Mouse (Mus musculus) layer of hippocampus, adult 11-12 months (tissue): ENCODE data around the gene Afmid.

Experiments used
- DNase-seq: peaks from one replicate; pipeline ENCODE4 v3.0.0; 2022; ENCODE audit warnings: low spot score

Afmid gene

DNA sequence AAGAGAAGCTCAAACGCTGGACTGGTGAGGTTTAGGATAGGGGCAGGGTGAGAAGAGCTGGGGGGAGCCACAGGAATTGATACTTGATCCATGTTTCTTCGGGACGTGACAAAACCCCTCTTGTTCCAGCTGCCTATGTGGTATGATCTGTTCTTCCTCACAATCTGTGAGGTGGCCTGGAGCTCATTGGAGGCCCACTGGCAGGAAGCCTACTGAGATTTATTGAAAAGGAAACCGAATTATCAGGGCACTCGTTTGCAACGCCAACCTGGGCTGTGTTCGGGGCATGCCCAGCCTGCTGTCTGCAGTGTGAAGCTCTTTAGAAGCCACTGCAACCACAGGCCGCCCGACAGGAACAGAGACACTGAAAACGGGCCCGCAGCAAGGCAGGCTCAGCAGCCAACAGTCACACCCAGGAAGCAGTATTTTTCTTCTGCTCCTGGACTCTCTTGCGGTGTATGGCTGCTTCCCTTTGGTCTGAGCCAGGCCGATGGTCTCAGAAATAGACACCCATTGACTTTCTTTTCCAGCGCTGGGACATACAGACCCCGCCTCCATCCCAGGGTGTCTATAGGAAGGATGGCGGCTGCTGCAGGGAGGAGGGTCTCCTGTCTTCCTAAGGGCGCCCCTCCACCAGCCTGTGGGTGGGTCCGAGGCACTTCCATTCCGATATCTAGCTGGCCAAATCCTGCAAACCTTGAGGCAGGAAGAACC, 22.7 kb downstream of the Afmid start:
- peak; percentile 38 for DNase-seq

- DNase-seq, result peak; percentile 97
These were observed 23.4 kb downstream of the Afmid start, which contains the start of gene Birc5 for GRCm38 (mm10) chr11:117848985-117849671. TSS of gene Birc5 (plus strand) at chr11:117849251.

DNA sequence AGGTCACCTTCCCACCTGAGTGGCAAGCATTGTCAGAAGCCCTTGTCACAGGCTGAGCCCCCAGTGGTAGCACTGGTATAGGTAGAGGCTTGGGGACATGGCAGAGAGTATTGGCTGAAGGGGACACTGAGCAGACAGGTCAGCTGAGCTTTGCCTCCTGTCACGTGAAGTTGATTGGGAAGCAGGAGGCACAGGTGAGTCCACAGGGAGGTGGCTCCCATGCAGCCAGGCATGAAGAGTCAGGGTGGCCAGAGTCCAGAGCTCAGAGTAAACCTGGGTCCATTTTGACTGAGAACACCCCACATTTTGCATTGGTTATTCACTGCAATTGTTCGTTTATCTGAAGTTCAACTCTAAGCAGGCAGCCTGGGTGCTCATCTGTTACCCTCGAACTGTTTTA, 27.2 kb downstream of the Afmid start:
- DNase-seq, result no peak

DNA sequence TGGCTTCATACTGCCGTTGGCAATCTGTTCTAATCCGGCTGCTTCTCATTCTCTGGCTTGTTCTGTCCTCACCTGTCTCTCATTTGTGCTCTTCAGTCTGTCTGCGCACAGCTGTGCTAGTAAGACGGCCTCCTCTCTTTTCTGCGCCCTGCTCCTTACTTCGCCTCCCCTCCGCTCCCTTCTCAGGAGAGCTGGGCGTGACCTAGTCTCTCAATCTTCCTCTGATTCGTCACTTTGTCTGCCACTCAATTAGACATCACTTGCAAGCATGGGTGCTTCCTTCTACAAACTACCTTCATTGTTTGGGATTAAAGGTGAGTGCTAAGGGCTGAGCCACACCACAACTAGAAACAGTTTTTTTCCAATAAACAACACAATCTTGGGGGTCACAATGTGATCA, 28.5 kb downstream of the Afmid start:
- no peak for DNase-seq

DNA sequence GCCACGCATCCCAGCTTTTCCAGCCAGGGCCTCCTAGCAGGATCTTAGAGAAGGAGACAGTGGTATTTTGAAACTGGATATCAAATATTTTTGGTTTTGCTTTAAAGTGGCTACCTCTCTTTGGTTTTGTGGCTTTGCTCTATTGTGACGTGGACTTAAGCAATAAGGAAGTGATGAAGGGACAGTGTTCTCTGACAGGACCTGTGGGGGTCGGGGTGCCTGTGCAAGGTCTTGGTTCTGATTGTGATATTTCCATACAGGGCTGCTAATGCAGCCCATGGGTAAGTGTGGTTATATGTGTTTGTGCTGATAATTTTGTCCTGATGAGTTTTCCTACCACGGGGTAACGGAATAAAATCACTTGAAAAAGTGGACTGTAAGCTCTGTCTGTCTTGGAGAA, 29.6 kb downstream of the Afmid start:
- no peak for DNase-seq

- no peak for DNase-seq
These were observed 30.3 kb downstream of the Afmid start for GRCm38 (mm10) chr11:117855975-117856374.

GRCm38 (mm10) chr11:117857462-117857861, 31.7 kb downstream of the Afmid start:
- no peak for DNase-seq

DNA sequence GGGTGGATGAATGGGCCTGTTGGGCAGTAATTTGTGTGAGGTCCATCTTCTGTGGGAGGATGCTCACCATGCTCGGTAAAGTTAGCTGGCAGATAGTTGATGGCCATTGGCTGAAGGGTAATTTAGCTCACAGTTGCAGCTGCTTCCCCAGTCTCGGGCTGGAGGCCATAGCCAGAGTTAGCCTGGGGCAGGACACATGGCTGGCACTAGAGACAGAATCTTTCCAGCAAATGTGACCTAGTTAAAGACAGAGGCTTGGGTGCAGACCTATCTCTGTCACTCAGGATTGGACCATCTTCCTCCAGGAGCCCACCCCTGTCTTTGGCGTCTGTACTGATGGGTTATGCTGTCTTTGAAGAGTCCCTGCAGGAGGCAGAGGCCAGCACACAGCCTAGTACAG, 32.7 kb downstream of the Afmid start:
- no peak for DNase-seq

- DNase-seq, result no peak
These were observed 34.9 kb downstream of the Afmid start, which contains the start of gene Tmem235 for GRCm38 (mm10) chr11:117860601-117861000. TSS of gene Tmem235 (plus strand) at chr11:117860752.

GRCm38 (mm10) chr11:117863174-117863856, 37.6 kb downstream of the Afmid start:
- no peak for DNase-seq

DNA sequence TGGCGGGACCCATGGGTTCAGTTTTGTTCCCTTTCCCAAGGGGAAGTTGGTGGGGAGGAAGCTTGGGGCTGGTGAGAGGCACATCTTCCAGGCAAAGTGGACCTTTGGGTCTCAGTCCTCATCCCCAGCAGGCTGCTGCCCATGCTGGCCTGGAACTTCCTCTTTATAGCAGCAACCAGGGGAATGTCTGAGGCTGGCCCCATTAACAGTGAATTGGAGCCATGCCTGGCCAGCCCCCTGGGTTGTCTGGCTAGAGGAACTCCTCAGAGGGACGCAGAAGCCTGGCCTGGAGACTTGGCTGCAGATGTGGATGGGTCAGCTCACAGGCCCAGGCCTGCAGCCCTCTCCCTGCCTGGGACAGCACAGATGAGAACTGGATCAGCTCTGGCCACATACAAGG, 39.1 kb downstream of the Afmid start:
- no peak for DNase-seq

DNA sequence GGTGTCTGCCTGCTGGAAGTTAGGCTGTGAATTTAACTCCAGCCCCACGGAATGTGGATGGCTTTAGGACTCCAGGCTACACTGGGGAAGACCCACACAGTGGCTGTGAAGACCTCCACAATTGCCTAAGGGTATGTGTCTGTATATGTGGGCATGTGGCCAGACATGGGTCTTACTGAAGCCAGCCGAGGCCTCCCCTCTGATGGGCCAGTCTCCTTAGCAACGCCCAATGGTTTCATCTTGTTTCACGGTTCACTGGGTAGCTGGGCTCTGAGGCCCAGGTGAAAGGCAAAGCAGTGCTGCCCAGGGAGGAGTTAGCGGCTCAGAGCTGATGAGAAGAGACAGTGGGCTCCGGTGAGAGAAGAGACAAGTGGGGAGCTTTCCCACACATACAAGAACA, 40.3 kb downstream of the Afmid start:
- DNase-seq, result no peak

- DNase-seq, result peak; percentile 82
These were observed 45.1 kb downstream of the Afmid start for GRCm38 (mm10) chr11:117870688-117871365.

DNA sequence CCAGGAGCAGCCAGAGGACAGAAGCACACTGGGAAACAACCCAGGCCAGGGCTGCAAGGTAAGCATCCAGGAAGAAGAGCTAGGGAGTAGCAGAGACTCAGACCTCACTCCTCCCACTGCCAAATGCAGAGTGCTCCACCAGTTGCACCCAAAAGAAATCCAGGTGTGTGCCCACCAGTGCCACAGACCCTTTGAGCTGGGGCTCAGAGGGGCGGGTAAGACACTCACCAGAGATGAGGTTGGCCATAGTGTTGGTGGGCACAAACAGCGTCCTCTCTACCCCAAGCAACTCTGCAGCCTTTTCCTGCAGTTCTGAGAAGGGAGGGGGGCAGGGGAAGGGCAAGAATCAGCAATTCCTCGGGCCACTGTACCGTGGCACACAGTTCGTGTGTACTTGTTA, 45.7 kb downstream of the Afmid start:
- no peak for DNase-seq

DNA sequence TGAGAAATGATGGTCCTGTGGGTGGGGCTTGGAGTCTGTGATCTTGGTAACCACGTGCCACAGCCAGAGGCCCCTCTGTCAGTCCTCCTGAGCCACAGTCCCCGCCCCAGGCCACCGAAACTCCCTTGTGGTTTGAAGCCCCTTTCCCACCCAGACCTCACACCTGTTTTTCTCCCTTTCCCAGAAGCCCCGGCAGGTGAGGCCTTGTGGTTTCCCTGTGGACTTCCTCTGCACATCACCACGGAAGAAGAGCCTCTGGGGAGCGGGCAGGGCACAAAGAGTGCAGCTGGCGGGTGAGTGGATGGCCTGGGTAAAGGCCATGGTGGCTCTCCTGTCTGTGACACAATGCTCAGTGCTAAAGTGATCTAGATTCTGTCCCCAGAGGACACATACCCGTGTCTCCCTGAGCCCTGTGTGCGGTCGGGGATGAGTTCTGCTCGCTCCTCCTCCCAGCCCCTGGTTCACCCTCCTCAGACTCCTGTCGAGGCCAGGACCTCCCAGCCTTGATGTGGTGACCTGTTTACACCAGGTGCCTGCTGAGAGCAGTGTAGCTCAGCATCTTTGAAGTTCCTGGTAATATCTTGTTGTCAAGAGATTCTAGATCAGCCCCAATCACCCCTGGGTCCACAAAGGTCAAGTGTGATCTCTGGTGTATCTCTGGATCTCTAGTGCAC, 46.3 kb downstream of the Afmid start:
- no peak for DNase-seq

GRCm38 (mm10) chr11:117872861-117873608, 47.3 kb downstream of the Afmid start, which contains the start of gene Tha1:
TSS of gene Tha1 (minus strand) at chr11:117873481.
- DNase-seq, result peak; percentile 83

- no peak for DNase-seq
These were observed 48.7 kb downstream of the Afmid start for GRCm38 (mm10) chr11:117874419-117874818.

GRCm38 (mm10) chr11:117875681-117876080, 50.0 kb downstream of the Afmid start:
- no peak for DNase-seq

GRCm38 (mm10) chr11:117877917-117878745, 52.4 kb downstream of the Afmid start:
- DNase-seq, result peak; percentile 69

DNA sequence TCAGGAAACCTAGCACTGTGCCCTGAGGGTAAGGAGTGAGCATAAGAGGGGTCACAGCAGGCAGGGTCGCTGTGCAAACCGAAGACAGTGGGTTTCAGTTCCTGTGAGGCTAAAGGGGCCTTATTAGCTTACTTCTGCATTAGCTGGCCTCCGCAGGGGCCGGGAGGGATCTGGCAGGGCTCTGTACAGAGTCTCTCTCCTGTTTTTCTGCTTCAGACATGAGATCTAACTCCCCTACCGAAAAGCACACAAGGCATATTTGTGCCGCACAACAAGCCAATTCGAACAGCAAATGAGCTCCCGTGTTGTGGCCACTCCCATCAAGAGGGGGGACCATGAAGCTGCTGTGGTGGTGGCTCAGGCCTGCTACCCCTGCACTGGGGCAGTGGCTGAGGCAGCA, 53.2 kb downstream of the Afmid start:
- DNase-seq, result peak; percentile 33
